Mouse (Mus musculus): ENCODE data around the gene Sv2c.

DNA sequence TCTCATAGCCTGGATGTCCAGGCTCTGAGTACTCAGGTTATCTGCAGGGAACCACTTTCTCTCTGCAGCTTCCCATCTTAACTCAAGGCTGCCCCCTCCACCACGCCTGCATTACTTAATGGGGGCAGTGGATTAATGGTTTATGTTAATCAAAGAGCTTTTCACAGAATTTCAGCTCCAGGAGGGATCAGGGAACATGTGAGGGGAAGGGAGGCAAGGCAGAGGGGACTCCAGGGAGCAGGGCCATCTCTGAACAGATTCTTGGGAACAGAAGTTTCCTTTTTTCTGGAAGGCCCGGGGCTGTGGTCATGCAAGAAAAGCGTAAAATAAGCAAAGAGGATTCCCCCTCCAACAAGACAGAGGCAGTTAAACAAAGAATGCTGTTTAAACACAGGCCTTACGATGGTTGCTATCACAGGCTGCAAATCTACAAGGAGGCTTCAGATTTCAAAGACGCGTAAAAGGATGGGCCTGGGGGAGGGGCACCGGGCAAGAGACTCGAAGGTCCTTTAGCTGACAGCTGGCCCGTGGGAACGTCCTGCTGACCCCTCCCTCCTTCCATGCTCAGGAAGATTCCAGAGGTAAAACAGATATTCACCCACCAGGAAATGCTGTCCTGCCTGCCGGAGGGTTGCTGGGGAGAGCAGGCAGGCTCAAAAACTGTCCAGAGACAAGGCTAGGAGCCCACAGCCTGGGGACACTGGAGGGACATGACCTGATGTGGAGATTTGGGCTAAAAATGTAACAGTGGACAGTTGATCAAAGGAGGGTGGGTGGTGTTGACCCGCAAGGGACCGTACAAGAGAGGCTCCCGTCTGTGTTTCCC lies 172.5 kb downstream of the Sv2c start:
- TF ChIP-seq CTCF (IDR thresholded peaks at IDR 0.05; ENCODE audit: control insufficient read depth, insufficient read depth, insufficient read length) (no peak), MYOD1 (IDR thresholded peaks at IDR 0.05; ENCODE audit: control insufficient read depth, insufficient read length, low read depth) (no peak)

All from C2C12 (cell line).